Mouse (Mus musculus): ENCODE results near the gene Rab37.

The Rab37 gene

DNA sequence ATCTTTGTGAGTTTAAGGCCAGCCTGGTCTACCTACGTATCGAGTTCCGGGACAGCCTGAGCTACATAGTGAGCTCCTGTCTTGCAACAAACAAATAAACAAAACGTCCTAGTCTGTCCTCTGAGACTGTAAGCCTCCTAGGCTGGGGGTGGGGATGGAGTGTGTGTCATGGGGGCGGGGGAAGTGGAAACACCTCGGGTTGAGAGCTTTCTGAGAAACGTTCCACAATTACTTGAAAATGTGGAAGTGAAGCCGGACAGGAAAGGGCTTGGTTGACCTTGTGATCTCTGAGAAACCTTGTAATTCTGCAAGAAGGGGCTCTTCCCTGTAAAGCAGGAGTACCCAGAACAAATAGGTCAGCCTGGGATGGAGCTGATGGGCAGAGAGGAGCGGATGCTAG, 28.2 kb downstream of the Rab37 start:
- in situ Hi-C loops (cut with MboI; ENCODE audit: unreplicated experiment in 2 of 2): no loop called here

DNA sequence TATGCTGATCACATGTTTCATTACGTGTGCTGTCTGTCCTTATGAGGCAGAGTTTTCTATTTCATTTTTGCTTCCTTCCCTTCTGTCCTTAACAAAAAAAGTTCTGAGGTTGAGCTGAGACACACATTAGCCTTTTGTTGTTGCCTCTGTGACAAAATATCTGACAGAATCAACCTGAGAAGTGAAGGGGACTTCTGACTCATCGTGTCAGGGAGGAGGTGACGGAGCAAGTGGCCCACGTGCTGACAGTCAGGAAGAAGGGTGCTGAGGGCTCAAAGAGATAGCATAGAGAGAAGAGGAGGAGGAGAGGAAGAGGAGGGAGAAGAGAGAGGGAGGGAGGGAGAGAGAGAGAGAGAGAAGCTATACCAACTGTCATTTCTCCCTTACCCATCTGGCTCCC, 37.3 kb downstream of the Rab37 start:
- in situ Hi-C loops (cut with MboI; ENCODE audit: unreplicated experiment in 2 of 2): no loop called here

DNA sequence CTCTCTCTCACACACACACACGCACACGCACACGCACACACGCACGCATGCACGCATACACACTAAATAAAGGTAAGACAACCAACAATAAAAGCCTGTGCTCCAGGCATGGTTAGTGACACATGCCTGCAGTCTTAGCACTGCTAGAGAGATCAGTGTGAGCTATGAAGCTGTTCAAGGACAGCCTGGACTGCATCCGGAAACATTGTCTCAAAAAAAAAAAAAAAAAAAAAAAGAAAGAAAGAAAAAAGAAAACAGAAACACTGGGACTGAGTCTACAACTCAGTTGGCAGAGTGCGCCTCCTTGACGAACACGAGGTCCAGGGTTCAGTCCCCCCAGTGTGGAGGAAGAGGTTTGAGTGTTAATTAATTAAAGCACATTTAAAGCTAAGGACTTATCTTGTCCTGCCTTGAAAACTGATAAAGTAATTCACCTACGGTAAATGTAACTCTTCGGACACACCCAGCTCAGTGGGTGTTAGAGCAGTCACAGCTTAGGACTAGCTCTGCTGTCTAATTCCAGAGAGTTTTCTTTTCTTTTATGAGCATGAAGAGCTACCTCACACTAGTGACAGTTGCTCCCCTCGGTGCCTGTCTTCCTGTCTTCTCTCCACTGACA, 38.4 kb downstream of the Rab37 start:
- in situ Hi-C loops (cut with MboI; ENCODE audit: unreplicated experiment in 2 of 2): no loop called here

DNA sequence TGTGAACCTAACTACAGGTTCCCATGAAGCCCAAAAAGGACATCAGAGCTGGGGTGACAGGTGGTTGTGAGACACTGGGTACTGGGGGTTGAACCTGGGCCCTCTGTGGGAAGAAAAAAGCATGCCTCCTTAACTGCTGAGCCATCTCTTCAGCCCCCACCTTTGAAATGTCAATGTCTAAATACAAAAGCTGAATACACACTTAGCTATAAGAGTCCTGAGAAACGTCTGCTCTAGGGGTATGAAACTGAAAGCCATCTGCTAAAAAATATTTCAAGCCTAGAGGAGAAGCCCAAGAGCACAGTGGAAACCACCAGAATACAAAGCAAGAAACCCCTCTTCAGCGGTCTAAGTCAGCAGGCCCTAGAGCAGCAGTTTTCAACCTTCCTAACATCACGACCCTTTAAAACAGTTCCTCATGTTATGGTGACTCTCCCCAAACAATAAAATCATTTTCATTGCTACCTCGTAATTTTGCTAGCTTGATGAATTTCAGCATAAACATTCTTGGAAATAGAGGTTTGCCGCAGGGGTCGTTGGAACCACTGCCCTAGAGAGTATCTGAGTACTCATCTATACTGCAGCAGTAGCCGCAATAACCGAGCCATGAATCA, 40.6 kb downstream of the Rab37 start:
- in situ Hi-C loops (cut with MboI; ENCODE audit: unreplicated experiment in 2 of 2): no loop called here

DNA sequence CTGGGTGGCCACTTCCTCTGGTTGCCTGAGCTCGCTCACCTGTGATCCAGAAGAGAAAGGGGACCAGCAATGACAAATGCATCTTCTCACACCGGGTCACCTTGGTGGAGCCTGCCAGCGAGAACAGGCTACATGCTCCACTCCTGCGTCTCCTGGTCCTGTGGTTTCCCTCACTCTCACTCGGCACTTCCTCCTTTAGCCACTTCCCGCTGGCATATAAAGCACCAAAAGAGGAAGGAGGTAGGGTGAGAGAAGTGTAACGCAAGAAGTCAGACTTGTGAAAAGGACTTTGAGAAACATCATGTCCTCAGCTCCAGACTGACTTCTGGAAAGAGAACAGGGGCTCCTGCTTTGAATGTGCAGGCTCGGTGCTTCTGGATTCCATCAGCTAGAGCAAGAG, 42.6 kb downstream of the Rab37 start, which contains the start of gene Cd300lf:
TSS of gene Cd300lf (minus strand) at position 193 of the 400 bp plus-strand sequence.
- in situ Hi-C loops (cut with MboI; ENCODE audit: unreplicated experiment in 2 of 2): no loop called here

DNA sequence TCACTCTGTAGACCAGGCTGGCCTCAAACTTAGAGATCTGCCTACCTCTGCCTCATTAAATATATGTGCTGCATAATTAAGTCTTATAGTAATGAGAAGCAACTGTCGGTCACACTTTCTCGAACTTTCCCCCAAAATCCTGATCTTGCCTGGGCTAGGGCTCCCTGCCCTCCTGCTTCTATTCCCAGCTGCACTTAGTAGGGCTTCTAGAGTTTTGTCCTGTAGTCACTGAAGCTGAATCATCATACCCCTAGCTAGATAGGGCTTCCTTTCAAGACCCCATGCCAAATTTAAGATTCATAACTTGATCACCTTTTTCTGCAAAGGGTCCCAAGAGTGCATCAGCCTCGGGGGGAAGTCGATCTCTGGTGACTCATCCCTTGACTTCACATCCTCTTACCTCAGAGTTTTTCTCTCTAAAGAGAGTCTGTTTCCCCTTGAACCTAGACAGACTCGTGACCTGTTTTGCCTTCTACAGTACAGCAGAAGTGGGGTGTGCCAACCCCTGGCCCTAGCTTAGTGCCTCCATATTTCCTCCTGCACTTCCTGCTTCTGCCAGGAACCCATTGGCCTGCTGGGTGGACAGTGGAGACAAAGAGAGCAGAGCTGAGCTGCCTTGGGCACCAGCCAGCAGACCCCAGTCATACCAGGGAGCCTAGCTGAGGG, 47.5 kb downstream of the Rab37 start:
- in situ Hi-C loops (cut with MboI; ENCODE audit: unreplicated experiment in 2 of 2): no loop called here

DNA sequence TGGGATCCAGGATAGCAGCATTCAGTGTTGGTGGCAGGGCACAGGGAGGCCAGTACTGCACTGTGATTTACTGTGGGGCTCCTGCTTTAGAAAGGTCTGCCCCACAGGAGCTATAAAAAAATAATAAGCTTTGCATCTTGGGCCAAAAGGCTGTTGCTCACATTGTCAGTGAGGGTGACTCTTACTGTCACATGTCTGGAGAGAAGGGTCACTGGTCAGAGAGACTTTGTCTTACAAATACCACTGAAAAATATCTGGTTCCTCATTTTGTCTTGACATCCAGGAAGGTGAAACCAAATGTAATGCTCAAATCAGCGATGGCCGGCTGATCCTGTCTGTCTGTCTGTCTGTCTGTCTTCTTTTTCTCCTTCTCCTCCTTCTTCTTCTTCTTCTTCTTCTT, 50.7 kb downstream of the Rab37 start:
- in situ Hi-C loops (cut with MboI; ENCODE audit: unreplicated experiment in 2 of 2): no loop called here

DNA sequence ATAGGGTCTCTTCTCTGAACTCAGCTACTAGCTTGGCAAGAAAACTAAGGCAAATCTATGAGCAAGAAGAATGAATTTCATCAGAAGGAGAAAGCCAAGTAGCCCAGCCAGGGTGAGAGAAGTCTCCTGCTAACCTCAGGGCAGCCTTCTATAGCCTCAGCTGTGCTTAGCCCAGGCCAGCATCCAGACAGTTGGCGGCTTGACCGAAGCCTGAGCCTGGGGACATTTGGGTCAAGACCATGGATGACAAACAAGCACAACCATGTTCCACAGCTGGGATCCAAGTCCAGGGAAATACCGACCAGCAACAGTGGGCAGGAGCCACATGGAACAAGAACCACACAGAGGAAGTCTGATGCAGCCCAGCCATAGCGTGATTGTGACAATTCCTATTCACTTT, 56.6 kb downstream of the Rab37 start:
- in situ Hi-C loops (cut with MboI; ENCODE audit: unreplicated experiment in 2 of 2): no loop called here

DNA sequence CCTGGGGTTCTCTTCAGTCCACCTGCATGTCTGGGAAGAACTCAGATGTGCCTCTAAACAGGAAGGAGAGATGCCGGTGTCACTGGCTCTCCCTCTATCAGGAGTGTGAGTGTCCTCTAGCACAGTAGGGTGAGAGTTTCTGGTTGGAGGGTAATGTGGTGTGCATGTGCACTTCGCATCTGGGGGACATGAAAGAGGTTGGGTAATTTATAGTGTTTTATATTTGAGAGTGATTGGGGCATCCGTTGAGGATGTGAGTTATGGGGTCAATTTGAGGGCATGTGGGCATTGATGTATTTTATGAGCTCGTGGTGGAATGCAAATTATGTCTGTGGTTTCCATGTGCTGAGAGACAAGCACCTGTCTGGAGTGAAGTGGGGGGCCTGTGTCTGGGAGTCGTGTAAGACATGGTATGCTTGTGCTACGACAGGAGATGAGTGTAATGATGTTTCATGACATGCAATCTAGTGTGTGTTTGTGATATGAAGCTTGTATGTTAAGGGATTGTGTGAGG, 59.6 kb downstream of the Rab37 start:
- in situ Hi-C loops (cut with MboI; ENCODE audit: unreplicated experiment in 2 of 2): loop anchor here (5.0 to 25.0 kb wide), 3 partner anchors 58 to 1463 kb away; partner anchors contain the start of genes Rab37 (in 2 of the 2), D11Wsu47e (in 1 of the 2), Fam104a (in 1 of the 2) and Grin2c (in 1 of the 2)

DNA sequence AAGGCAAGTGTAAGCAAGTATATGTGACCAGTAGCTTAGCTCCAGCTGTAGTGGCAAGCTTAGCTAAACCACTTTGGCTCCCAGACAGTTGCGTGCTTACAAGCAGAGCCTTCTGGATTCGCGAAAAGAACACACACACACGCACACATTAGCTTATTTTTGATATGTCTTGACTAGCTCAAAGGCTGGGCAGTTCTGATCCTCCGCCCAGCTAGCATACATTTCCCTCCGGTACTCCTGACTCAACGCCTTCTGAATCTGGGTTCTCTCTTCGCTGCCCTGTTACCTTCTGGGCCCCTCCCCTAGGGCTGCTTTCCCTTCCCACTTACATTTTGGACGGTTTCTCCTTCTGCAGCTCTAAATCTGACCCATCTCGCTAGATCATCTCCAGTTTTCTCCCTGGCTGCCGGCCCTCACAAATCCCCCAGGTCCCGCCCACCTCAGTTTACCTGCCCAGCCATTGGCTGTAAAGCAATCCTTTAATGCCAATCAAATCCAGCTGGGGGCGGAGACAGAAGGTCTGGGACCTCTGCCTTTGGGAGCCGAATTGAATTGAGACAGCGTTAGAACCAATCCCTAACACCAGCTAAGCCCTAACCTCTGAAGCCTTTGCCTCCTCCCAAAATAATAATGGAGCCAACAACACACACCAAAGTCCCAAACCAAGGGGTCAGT, 60.7 kb downstream of the Rab37 start:
- in situ Hi-C loops (cut with MboI; ENCODE audit: unreplicated experiment in 2 of 2): loop anchor here (5.0 to 25.0 kb wide), 3 partner anchors 60 to 1465 kb away; partner anchors contain the start of genes Rab37 (in 2 of the 2), D11Wsu47e (in 1 of the 2), Fam104a (in 1 of the 2) and Grin2c (in 1 of the 2)

DNA sequence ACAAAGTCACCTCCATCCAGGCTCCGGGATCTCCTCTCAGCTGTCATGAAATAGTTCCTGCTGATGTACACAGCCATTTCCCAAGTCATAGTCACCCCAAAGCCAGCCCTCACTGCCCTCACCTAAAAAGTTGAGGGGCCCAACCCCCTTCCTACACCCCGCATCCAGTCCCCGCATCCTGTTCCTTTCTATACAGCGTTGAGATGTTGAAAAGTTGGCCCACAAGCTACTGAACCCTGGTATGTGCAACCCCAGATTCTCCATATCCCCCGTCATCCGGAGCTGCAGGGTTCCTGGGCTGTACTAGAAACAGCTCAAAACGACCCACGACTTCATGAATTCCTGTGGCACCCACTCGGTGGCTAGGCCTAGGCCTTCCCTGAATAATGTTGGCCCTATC, 61.9 kb downstream of the Rab37 start:
- in situ Hi-C loops (cut with MboI; ENCODE audit: unreplicated experiment in 2 of 2): loop anchor here (5.0 to 25.0 kb wide), 3 partner anchors 61 to 1466 kb away; partner anchors contain the start of genes Rab37 (in 2 of the 2), D11Wsu47e (in 1 of the 2), Fam104a (in 1 of the 2) and Grin2c (in 1 of the 2)

DNA sequence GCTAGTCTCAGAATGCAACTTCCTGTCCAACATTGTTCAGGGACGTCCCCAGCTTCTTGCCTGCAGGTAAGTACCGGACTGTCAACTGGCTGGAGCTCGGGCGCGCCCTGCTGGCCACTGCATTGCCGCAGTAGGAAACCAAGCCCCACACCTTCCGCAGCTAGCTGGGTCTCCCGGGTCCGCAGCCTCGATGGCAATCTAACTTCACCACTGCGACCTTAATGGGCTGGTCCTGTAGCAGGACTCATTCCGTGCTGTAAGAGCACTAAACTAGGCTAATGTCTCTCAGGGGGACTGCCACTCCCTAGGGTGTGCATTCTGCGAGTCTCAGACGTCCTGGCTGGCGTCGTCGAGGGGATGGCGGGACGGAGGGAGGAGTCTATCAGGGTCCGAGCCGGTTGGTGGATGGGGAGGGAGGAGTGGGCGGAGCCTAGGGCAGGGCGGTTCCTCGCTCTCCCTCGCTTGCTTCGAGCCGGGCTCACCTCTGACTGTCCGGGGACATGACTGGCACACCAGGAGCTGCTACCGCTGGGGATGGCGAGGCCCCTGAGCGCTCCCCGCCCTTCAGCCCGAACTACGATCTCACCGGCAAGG, 62.6 kb downstream of the Rab37 start:
- in situ Hi-C loops (cut with MboI; ENCODE audit: unreplicated experiment in 2 of 2): loop anchor here (5.0 to 25.0 kb wide), 3 partner anchors 61 to 1466 kb away; partner anchors contain the start of genes Rab37 (in 2 of the 2), D11Wsu47e (in 1 of the 2), Fam104a (in 1 of the 2) and Grin2c (in 1 of the 2)

GRCm38 (mm10) chr11:115155053-115155634, 63.9 kb downstream of the Rab37 start:
- in situ Hi-C loops (cut with MboI; ENCODE audit: unreplicated experiment in 2 of 2): loop anchor here in 1 of 2 experiments (25.0 kb wide), 2 partner anchors 107 to 1468 kb away; partner anchors contain the start of genes D11Wsu47e, Fam104a and Grin2c

GRCm38 (mm10) chr11:115157933-115158719, 66.9 kb downstream of the Rab37 start:
- in situ Hi-C loops (cut with MboI; ENCODE audit: unreplicated experiment in 2 of 2): loop anchor here in 1 of 2 experiments (25.0 kb wide), 2 partner anchors 104 to 1471 kb away; partner anchors contain the start of genes D11Wsu47e, Fam104a and Grin2c

- in situ Hi-C loops (cut with MboI; ENCODE audit: unreplicated experiment in 2 of 2): loop anchor here (10.0 to 25.0 kb wide), 4 partner anchors 102 to 1473 kb away; partner anchors contain the start of genes Armc7 (in 1 of the 2), D11Wsu47e (in 1 of the 2), Fam104a (in 1 of the 2) and Grin2c (in 1 of the 2)
These were observed 69.0 kb downstream of the Rab37 start for GRCm38 (mm10) chr11:115160016-115160797.

- in situ Hi-C loops (cut with MboI; ENCODE audit: unreplicated experiment in 2 of 2): loop anchor here (10.0 to 25.0 kb wide), 4 partner anchors 101 to 1474 kb away; partner anchors contain the start of genes Armc7 (in 1 of the 2), D11Wsu47e (in 1 of the 2), Fam104a (in 1 of the 2) and Grin2c (in 1 of the 2)
These were observed 69.8 kb downstream of the Rab37 start for GRCm38 (mm10) chr11:115160883-115161577.

All from v-Abl transformed pro-B cells (cell line).